Mouse (Mus musculus) CD4-positive, CD25-positive, alpha-beta regulatory T cell, adult 2 months (primary cell): ENCODE measurements around the gene Tox2.

Experiments
- DNase-seq: peaks from one replicate; pipeline ENCODE4 v3.0.0-alpha.2; 2012; ENCODE audit warnings: low read depth, low spot score

Tox2 gene

GRCm38 (mm10) chr2:163205262-163205647, 2.3 kb downstream of the Tox2 start:
- DNase-seq, result no peak

GRCm38 (mm10) chr2:163205737-163206490, 3.0 kb downstream of the Tox2 start:
- DNase-seq, result no peak

GRCm38 (mm10) chr2:163207315-163207714, 4.4 kb downstream of the Tox2 start:
- peak; percentile 56 for DNase-seq

- no peak for DNase-seq
These were observed 6.2 kb downstream of the Tox2 start for GRCm38 (mm10) chr2:163209139-163209538.

- DNase-seq, result no peak
These were observed 10.2 kb downstream of the Tox2 start for GRCm38 (mm10) chr2:163213085-163213484.

- no peak for DNase-seq
These were observed 15.2 kb downstream of the Tox2 start for GRCm38 (mm10) chr2:163218095-163218494.

GRCm38 (mm10) chr2:163218571-163218970, 15.6 kb downstream of the Tox2 start:
- DNase-seq, result no peak

- no peak for DNase-seq
These were observed 16.5 kb downstream of the Tox2 start for GRCm38 (mm10) chr2:163219447-163219846.

- DNase-seq, result no peak
These were observed 17.8 kb downstream of the Tox2 start for GRCm38 (mm10) chr2:163220706-163221105.

- DNase-seq, result no peak
These were observed 22.4 kb downstream of the Tox2 start for GRCm38 (mm10) chr2:163225302-163225701.

GRCm38 (mm10) chr2:163229050-163229449, 26.1 kb downstream of the Tox2 start:
- DNase-seq, result peak; percentile 84

GRCm38 (mm10) chr2:163231781-163232534, 29.0 kb downstream of the Tox2 start:
- DNase-seq, result peak; percentile 31

- DNase-seq, result no peak
These were observed 30.7 kb downstream of the Tox2 start for GRCm38 (mm10) chr2:163233666-163234065.

- DNase-seq, result no peak
These were observed 33.1 kb downstream of the Tox2 start for GRCm38 (mm10) chr2:163236057-163236456.

GRCm38 (mm10) chr2:163237999-163238529, 35.1 kb downstream of the Tox2 start:
- DNase-seq, result no peak

GRCm38 (mm10) chr2:163239945-163240344, 37.0 kb downstream of the Tox2 start:
- no peak for DNase-seq

- DNase-seq, result no peak
These were observed 38.9 kb downstream of the Tox2 start for GRCm38 (mm10) chr2:163241867-163242266.

- no peak for DNase-seq
These were observed 41.3 kb downstream of the Tox2 start for GRCm38 (mm10) chr2:163243917-163244852.

- no peak for DNase-seq
These were observed 46.0 kb downstream of the Tox2 start for GRCm38 (mm10) chr2:163248912-163249311.

GRCm38 (mm10) chr2:163252645-163253044, 49.7 kb downstream of the Tox2 start:
- DNase-seq, result peak; percentile 51

GRCm38 (mm10) chr2:163253248-163254099, 50.5 kb downstream of the Tox2 start:
- DNase-seq, result peak; percentile 67
